10 mouse cellular contexts compared by ENCODE assay signal in genomic region chr4:141514179-141514641, GRCm38 (mm10). TPM values are rescaled to one million over a fixed set of nuclear protein-coding genes. Genes with fewer than 3 reads are reported as not detected.
DNase-seq lines count a peak whose midpoint lies in the region; ATAC-seq and TF ChIP-seq lines count a peak whose summit lies in the region.
"Had no signal": no experiment of that assay in that cellular context is flagged by ENCODE, and none has a peak within 500 bp of the region (broad histone marks: within the 10 kb centered on the region; RNA-seq: fewer than 3 reads in every experiment).

No protein-coding gene starts in this region.

- ATAC-seq in midbrain, embryonic 13.5 days: no peak
- ATAC-seq in midbrain, embryonic 11.5 days (ENCODE audit: low FRiP score): no peak
- ATAC-seq in intestine, embryonic 16.5 days: peak; percentile 94
- ATAC-seq in liver, embryonic 14.5 days (ENCODE audit: insufficient read depth): peak; percentile 62
- peak; percentile 97 for ATAC-seq in stomach, postnatal 0 days (ENCODE audit: low FRiP score, low TSS enrichment)
- ATAC-seq in forebrain, embryonic 16.5 days: no peak

- TF ChIP-seq CTCF in liver, embryonic 14.5 days (IDR thresholded peaks at IDR 0.05; ENCODE audit: low read depth): no peak
- TF ChIP-seq CTCF in stomach, postnatal 0 days (IDR thresholded peaks at IDR 0.05; ENCODE audit: low read depth): no peak

- no peak overlapping the region for H3K4me3 ChIP-seq in midbrain, embryonic 13.5 days (replicated peaks)
- H3K4me3 ChIP-seq in midbrain, embryonic 11.5 days (ENCODE audit: low read depth, low read length): no peak overlapping the region
- no peak overlapping the region for H3K4me3 ChIP-seq in intestine, embryonic 16.5 days (ENCODE audit: low read length)
- H3K4me3 ChIP-seq in liver, embryonic 14.5 days (ENCODE audit: insufficient read depth in 1 of 2, low read depth in 2 of 2, low read length in 2 of 2): no peak overlapping the region
- no peak overlapping the region for H3K4me3 ChIP-seq in stomach, postnatal 0 days (ENCODE audit: low read depth, low read length)
- no peak overlapping the region for H3K4me3 ChIP-seq in forebrain, embryonic 16.5 days (replicated peaks; ENCODE audit: low read length)

- DNase-seq in midbrain, embryonic 11.5 days (ENCODE audit: low spot score, missing footprints): no peak
- no peak for DNase-seq in liver, embryonic 14.5 days (ENCODE audit: low read depth in 3 of 3, low spot score in 3 of 3)
- peak; percentile 92 for DNase-seq in stomach, postnatal 0 days (ENCODE audit: low spot score)
- no peak for DNase-seq in right cerebral cortex, adult 2 months (ENCODE audit: low spot score in 2 of 2)
- no peak for DNase-seq in layer of hippocampus, adult 8-10 months (ENCODE audit: low spot score in 2 of 2)
- DNase-seq: cerebellum, adult 9-11 months; thymus, postnatal 4 days had no signal

- H3K9ac ChIP-seq in midbrain, embryonic 13.5 days (replicated peaks): 0 out of 2 replicates have a peak overlapping the region, but pooled peaks have one; percentile 19
- H3K9ac ChIP-seq in midbrain, embryonic 11.5 days (ENCODE audit: low read length): no peak overlapping the region
- no peak overlapping the region for H3K9ac ChIP-seq in intestine, embryonic 16.5 days (ENCODE audit: low read depth, low read length)
- no peak overlapping the region for H3K9ac ChIP-seq in liver, embryonic 14.5 days (replicated peaks)
- H3K9ac ChIP-seq in stomach, postnatal 0 days (ENCODE audit: low read length): no peak overlapping the region
- no peak overlapping the region for H3K9ac ChIP-seq in forebrain, embryonic 16.5 days (replicated peaks; ENCODE audit: low read depth, low read length)

- H3K27me3 ChIP-seq in midbrain, embryonic 13.5 days: no peaks in the 10 kb centered on the region
- H3K27me3 ChIP-seq in midbrain, embryonic 11.5 days (ENCODE audit: control insufficient read depth, insufficient read depth, low read length): no peaks in the 10 kb centered on the region
- H3K27me3 ChIP-seq in intestine, embryonic 16.5 days (replicated peaks; ENCODE audit: control insufficient read depth, insufficient read depth, low read length): no peaks in the 10 kb centered on the region
- no peaks in the 10 kb centered on the region for H3K27me3 ChIP-seq in liver, embryonic 14.5 days (ENCODE audit: control insufficient read depth, insufficient read depth, low read length)
- H3K27me3 ChIP-seq in stomach, postnatal 0 days (ENCODE audit: control insufficient read depth, insufficient read depth, low read length): no peaks in the 10 kb centered on the region
- no peaks in the 10 kb centered on the region for H3K27me3 ChIP-seq in forebrain, embryonic 16.5 days (replicated peaks; ENCODE audit: control insufficient read depth, insufficient read depth, low read length)

- peaks cover 47% of the 10 kb centered on the region for H3K36me3 ChIP-seq in midbrain, embryonic 13.5 days
- peaks cover 2% of the 10 kb centered on the region; the same call in 1 of the 2 replicates for H3K36me3 ChIP-seq in midbrain, embryonic 11.5 days (ENCODE audit: control insufficient read depth, insufficient read depth, low read length)
- H3K36me3 ChIP-seq in intestine, embryonic 16.5 days (ENCODE audit: control insufficient read depth, insufficient read depth, low read length): 0 out of 2 replicates have a peak, but pooled peaks cover 2% of the 10 kb centered on the region
- H3K36me3 ChIP-seq in liver, embryonic 14.5 days (replicated peaks; ENCODE audit: control insufficient read depth, insufficient read depth, low read depth): peaks cover 20% of the 10 kb centered on the region
- H3K36me3 ChIP-seq in stomach, postnatal 0 days (ENCODE audit: control insufficient read depth, insufficient read depth, low read length): no peaks in the 10 kb centered on the region
- peaks cover 13% of the 10 kb centered on the region for H3K36me3 ChIP-seq in forebrain, embryonic 16.5 days (ENCODE audit: control insufficient read depth, insufficient read depth)

- peaks cover 6% of the 10 kb centered on the region; the same call in 1 of the 2 replicates for H3K4me1 ChIP-seq in midbrain, embryonic 13.5 days (replicated peaks)
- no peaks in the 10 kb centered on the region for H3K4me1 ChIP-seq in midbrain, embryonic 11.5 days (ENCODE audit: control insufficient read depth, insufficient read depth, low read length)
- H3K4me1 ChIP-seq in intestine, embryonic 16.5 days (ENCODE audit: control insufficient read depth, insufficient read depth, low read length): peaks cover 44% of the 10 kb centered on the region
- H3K4me1 ChIP-seq in liver, embryonic 14.5 days (replicated peaks; ENCODE audit: control insufficient read depth in 2 of 2, insufficient read depth in 2 of 2, low read length in 1 of 2): peaks cover 0 to 5% of the 10 kb centered on the region in 2 experiments; a peak in 1 of 4 replicates
- peaks cover 5% of the 10 kb centered on the region; the same call in 1 of the 2 replicates for H3K4me1 ChIP-seq in stomach, postnatal 0 days (replicated peaks; ENCODE audit: control insufficient read depth, insufficient read depth)
- H3K4me1 ChIP-seq in forebrain, embryonic 16.5 days (replicated peaks; ENCODE audit: control insufficient read depth, insufficient read depth, low read length): 0 out of 2 replicates have a peak, but pooled peaks cover 2% of the 10 kb centered on the region

- H3K9me3 ChIP-seq in midbrain, embryonic 13.5 days: no peaks in the 10 kb centered on the region
- H3K9me3 ChIP-seq in midbrain, embryonic 11.5 days (ENCODE audit: control insufficient read depth, low read length): no peaks in the 10 kb centered on the region
- no peaks in the 10 kb centered on the region for H3K9me3 ChIP-seq in intestine, embryonic 16.5 days (ENCODE audit: control insufficient read depth, low read length)
- H3K9me3 ChIP-seq in liver, embryonic 14.5 days (ENCODE audit: control insufficient read depth, low read length): no peaks in the 10 kb centered on the region
- H3K9me3 ChIP-seq in stomach, postnatal 0 days (ENCODE audit: control insufficient read depth, low read length): no peaks in the 10 kb centered on the region
- H3K9me3 ChIP-seq in forebrain, embryonic 16.5 days (ENCODE audit: control insufficient read depth, low read length): no peaks in the 10 kb centered on the region

- no peak for TF ChIP-seq EP300 in liver, embryonic 14.5 days (IDR thresholded peaks at IDR 0.05; ENCODE audit: low read depth)
- TF ChIP-seq EP300 in stomach, postnatal 0 days (optimal IDR thresholded peaks at IDR 0.05): no peak

- H3K27ac ChIP-seq in midbrain, embryonic 13.5 days: no peak overlapping the region
- H3K27ac ChIP-seq in midbrain, embryonic 11.5 days (ENCODE audit: low read depth, low read length): no peak overlapping the region
- peak overlapping the region; percentile 47 for H3K27ac ChIP-seq in intestine, embryonic 16.5 days (ENCODE audit: low read length)
- H3K27ac ChIP-seq in liver, embryonic 14.5 days: no peak overlapping the region
- H3K27ac ChIP-seq in stomach, postnatal 0 days (replicated peaks): peak overlapping the region; percentile 84
- no peak overlapping the region for H3K27ac ChIP-seq in forebrain, embryonic 16.5 days (ENCODE audit: low read length)

- H3K4me2 ChIP-seq in midbrain, embryonic 13.5 days (replicated peaks): no peak overlapping the region
- no peak overlapping the region for H3K4me2 ChIP-seq in midbrain, embryonic 11.5 days
- peak overlapping the region; percentile 33 for H3K4me2 ChIP-seq in intestine, embryonic 16.5 days (ENCODE audit: low read depth, low read length)
- no peak overlapping the region for H3K4me2 ChIP-seq in liver, embryonic 14.5 days (ENCODE audit: low read depth)
- no peak overlapping the region; the same call in 1 of the 2 replicates for H3K4me2 ChIP-seq in stomach, postnatal 0 days (replicated peaks; ENCODE audit: low read depth)
- H3K4me2 ChIP-seq in forebrain, embryonic 16.5 days (ENCODE audit: low read length): no peak overlapping the region

- 66% methylated on average over 12 of the region's 12 CpGs for WGBS in midbrain, embryonic 13.5 days
- 74% methylated on average over 12 of the region's 12 CpGs for WGBS in midbrain, embryonic 11.5 days
- 29% methylated on average over 12 of the region's 12 CpGs for WGBS in intestine, embryonic 16.5 days
- 64% methylated on average over 12 of the region's 12 CpGs for WGBS in liver, embryonic 14.5 days (ENCODE audit: insufficient replicate concordance)
- WGBS in stomach, postnatal 0 days: 24% methylated on average over 12 of the region's 12 CpGs
- WGBS in forebrain, embryonic 16.5 days: 73% methylated on average over 12 of the region's 12 CpGs

RNA-seq across cellular contexts. Expression of gene Spen, which starts 24.2 kb away (rescaled TPM):
- 18.3 and 20.5 TPM in 2 replicates for polyA plus RNA-seq in midbrain, embryonic 13.5 days (2015; fragmentation: Nextera tagmentation; extraction: Ambion mirVana)
- 15.7 and 17.1 TPM in 2 replicates for polyA plus RNA-seq in midbrain, embryonic 11.5 days (2014; fragmentation: Nextera tagmentation; extraction: Ambion mirVana)
- 6.2 and 6.3 TPM in 2 replicates for polyA plus RNA-seq in intestine, embryonic 16.5 days (2015; fragmentation: Nextera tagmentation; extraction: Ambion mirVana)
- polyA plus RNA-seq in liver, embryonic 14.5 days (2012; rRNA removed): 2.5 and 4.0 TPM in 2 replicates
- polyA plus RNA-seq in liver, embryonic 14.5 days (2014; fragmentation: Nextera tagmentation; extraction: Ambion mirVana): 3.4 and 3.8 TPM in 2 replicates
- 2.9 and 3.2 TPM in 2 replicates for polyA plus RNA-seq in stomach, postnatal 0 days (2015; fragmentation: Nextera tagmentation; extraction: Ambion mirVana)
- polyA plus RNA-seq in forebrain, embryonic 16.5 days (2015; fragmentation: Nextera tagmentation; extraction: Ambion mirVana): 16.0 and 19.1 TPM in 2 replicates
- 10 to 100 TPM; 59.2 to 67.9 (median 66.9) TPM for total RNA-seq in layer of hippocampus, adult 8-10 months (2022)

Comparison
In these comparisons a context has a peak if more than half of its experiments do, and no peak if none do; other contexts are left out.
1. ATAC-seq: peak in intestine, embryonic 16.5 days (single experiment), liver, embryonic 14.5 days (single experiment) and stomach, postnatal 0 days (single experiment); none in midbrain, embryonic 13.5 days (single experiment), midbrain, embryonic 11.5 days (single experiment) and forebrain, embryonic 16.5 days (single experiment).
2. H3K27ac ChIP-seq: peak in intestine, embryonic 16.5 days (single experiment) and stomach, postnatal 0 days (single experiment); none in midbrain, embryonic 13.5 days (single experiment), midbrain, embryonic 11.5 days (single experiment), liver, embryonic 14.5 days (single experiment) and forebrain, embryonic 16.5 days (single experiment).